Mouse (Mus musculus): ENCODE measurements at regions not wholly inside any gene's neighbourhood (a gene's known extent, or its start where the extent isn't known, plus 50 kb on each side); places are given as distances from the start of the nearest gene placed in this dataset.

GRCm38 (mm10) chr10:125814191-125814887, 151.6 kb upstream of the Lrig3 start:
- TF ChIP-seq POLR2A (IDR thresholded peaks at IDR 0.05; ENCODE audit: insufficient read depth, low read depth, low read length) (no peak), CTCF (IDR thresholded peaks at IDR 0.05; ENCODE audit: insufficient read depth, low read depth, low read length) (no peak)

Measured in olfactory bulb, adult 2 months (tissue).